Mouse (Mus musculus) neural tube, embryonic 11.5 days (tissue): ENCODE measurements around the gene Reep3. TPM values are rescaled to one million over a fixed set of nuclear protein-coding genes. Genes with fewer than 3 reads are reported as not detected.

Source experiments
- ATAC-seq: fragments of 200-750 bp; cut with Nextera tagmentation; 2 replicates; pipeline ENCODE4 v1.8.0; 2017; ENCODE audit warnings: moderate number of reproducible peaks, mild to moderate bottlenecking, moderate TSS enrichment, moderate library complexity; ENCODE audit not compliant: insufficient read depth, low FRiP score, low TSS enrichment
- DNase-seq: peaks from one replicate; pipeline ENCODE4 v3.0.0-alpha.2; 2015; ENCODE audit warnings: low spot score
- H3K27ac ChIP-seq: fragments of 300-500 bp; sonication (generic); 2 replicates; pipeline ENCODE4 v1.5.1; 2014; ENCODE audit warnings: low read depth, mild to moderate bottlenecking, low read length
- H3K27me3 ChIP-seq: fragments of 300-500 bp; sonication (generic); 2 replicates; pipeline ENCODE4 v1.6.1; 2014; ENCODE audit warnings: mild to moderate bottlenecking, low read length, mixed read lengths; ENCODE audit not compliant: control insufficient read depth, insufficient read depth
- H3K36me3 ChIP-seq: fragments of 300-500 bp; sonication (generic); 2 replicates; pipeline ENCODE4 v1.6.1; 2014; ENCODE audit warnings: mild to moderate bottlenecking, low read length, moderate library complexity, mixed read lengths; ENCODE audit not compliant: control insufficient read depth, insufficient read depth
- H3K4me1 ChIP-seq: fragments of 300-500 bp; sonication (generic); 2 replicates; pipeline ENCODE4 v1.6.1; 2014; ENCODE audit warnings: low read length, mixed read lengths; ENCODE audit not compliant: control insufficient read depth, insufficient read depth
- H3K4me2 ChIP-seq: fragments of 300-500 bp; sonication (generic); 2 replicates; pipeline ENCODE4 v1.6.1; 2014; ENCODE audit warnings: low read depth, mild to moderate bottlenecking, moderate library complexity
- H3K4me3 ChIP-seq: fragments of 300-500 bp; sonication (generic); 2 replicates; pipeline ENCODE4 v1.5.1; 2014; ENCODE audit warnings: low read depth, low read length
- H3K9ac ChIP-seq: fragments of 300-500 bp; sonication (generic); 2 replicates; pipeline ENCODE4 v1.6.1; 2014; ENCODE audit warnings: mild to moderate bottlenecking, low read length
- H3K9me3 ChIP-seq: fragments of 300-500 bp; sonication (generic); 2 replicates; pipeline ENCODE4 v1.6.1; 2016; ENCODE audit warnings: low read length; ENCODE audit not compliant: control insufficient read depth
- WGBS: fragments of 180-500 bp; shearing (Covaris S2); extraction: QIAGEN DNeasy Blood & Tissue Kit; methylation state at CpG from one replicate; pipeline ENCODE4 v1.1.7; 2014; 5-methylcytosine and 5-hydroxymethylcytosine counted together
- polyA plus RNA-seq: library from polyadenylated mRNA; unstranded; fragments of >200 nt; fragmentation: Nextera tagmentation; extraction: Ambion mirVana; gene quantifications from 2 replicates; pipeline ENCODE4 v1.2.1, GENCODE M21; 2014

Gene Reep3
- polyA plus RNA-seq, 1 experiment from 2014 or later: 40.6 TPM

- peaks cover 6% of the 10 kb centered on the region; the same call in 1 of the 2 replicates for H3K4me1 ChIP-seq
- H3K4me3 ChIP-seq: no peak overlapping the region
- no peak overlapping the region for H3K4me2 ChIP-seq
- ATAC-seq: no peak
- WGBS: 87% methylated on average over 18 of the region's 18 CpGs
- H3K9me3 ChIP-seq: no peaks in the 10 kb centered on the region
- no peak overlapping the region for H3K27ac ChIP-seq
- no peaks in the 10 kb centered on the region for H3K27me3 ChIP-seq
- H3K9ac ChIP-seq: no peak overlapping the region
- DNase-seq: no peak
- H3K36me3 ChIP-seq: no peaks in the 10 kb centered on the region
Observed at GRCm38 (mm10) chr10:67081206-67082007, 15.3 kb downstream of the Reep3 start.

- Histone ChIP-seq H3K9me3 (no peaks in the 10 kb centered on the region), H3K9ac (no peak overlapping the region), H3K4me3 (no peak overlapping the region), H3K4me1 (peaks cover 7% of the 10 kb centered on the region; the same call in 1 of the 2 replicates), H3K27ac (0 out of 2 replicates have a peak overlapping the region, but pooled peaks have one; percentile 58), H3K27me3 (no peaks in the 10 kb centered on the region), H3K36me3 (no peaks in the 10 kb centered on the region), H3K4me2 (no peak overlapping the region)
- 59% methylated on average over 4 of the region's 4 CpGs for WGBS
- DNase-seq (no peak), ATAC-seq (peak; percentile 27; the same call in 1 of the 2 replicates)
Observed at GRCm38 (mm10) chr10:67079030-67079429, 17.7 kb downstream of the Reep3 start.

- ATAC-seq (0 out of 2 replicates have a peak, but pooled peaks have one; percentile 35), DNase-seq (no peak)
- H3K9me3 ChIP-seq: no peaks in the 10 kb centered on the region
- no peaks in the 10 kb centered on the region for H3K36me3 ChIP-seq
- H3K27ac ChIP-seq: no peak overlapping the region
- H3K9ac ChIP-seq: no peak overlapping the region
- no peaks in the 10 kb centered on the region for H3K27me3 ChIP-seq
- H3K4me1 ChIP-seq: peaks cover 7% of the 10 kb centered on the region; the same call in 1 of the 2 replicates
- 73% methylated on average over 21 of the region's 21 CpGs for WGBS
- H3K4me3 ChIP-seq: no peak overlapping the region
- H3K4me2 ChIP-seq: no peak overlapping the region
Observed at GRCm38 (mm10) chr10:67075931-67076878, 20.5 kb downstream of the Reep3 start.

- Histone ChIP-seq H3K27ac (no peak overlapping the region), H3K36me3 (no peaks in the 10 kb centered on the region), H3K9me3 (no peaks in the 10 kb centered on the region), H3K9ac (no peak overlapping the region), H3K4me1 (peaks cover 5% of the 10 kb centered on the region; the same call in 1 of the 2 replicates), H3K4me2 (no peak overlapping the region), H3K27me3 (no peaks in the 10 kb centered on the region), H3K4me3 (no peak overlapping the region)
- ATAC-seq: no peak
- DNase-seq: no peak
- 94% methylated on average over 8 of the region's 8 CpGs for WGBS
Observed at GRCm38 (mm10) chr10:67073577-67073976, 23.2 kb downstream of the Reep3 start.

GRCm38 (mm10) chr10:67072600-67072999, 24.1 kb downstream of the Reep3 start:
- Histone ChIP-seq H3K4me3 (no peak overlapping the region), H3K36me3 (no peaks in the 10 kb centered on the region), H3K9ac (no peak overlapping the region), H3K9me3 (no peaks in the 10 kb centered on the region), H3K27ac (no peak overlapping the region), H3K4me2 (no peak overlapping the region), H3K27me3 (no peaks in the 10 kb centered on the region), H3K4me1 (peaks cover 5% of the 10 kb centered on the region; the same call in 1 of the 2 replicates)
- ATAC-seq (no peak), DNase-seq (no peak)
- WGBS: 90% methylated on average over 4 of the region's 4 CpGs

- WGBS: 92% methylated on average over 5 of the region's 5 CpGs
- ATAC-seq: no peak
- no peak overlapping the region for H3K9ac ChIP-seq
Observed at GRCm38 (mm10) chr10:67071884-67072283, 24.9 kb downstream of the Reep3 start.

GRCm38 (mm10) chr10:67071389-67071788, 25.4 kb downstream of the Reep3 start:
- WGBS: 87% methylated on average over 4 of the region's 4 CpGs
- no peaks in the 10 kb centered on the region for H3K9me3 ChIP-seq
- no peak overlapping the region for H3K4me3 ChIP-seq
- no peaks in the 10 kb centered on the region for H3K36me3 ChIP-seq
- no peak for ATAC-seq
- no peak for DNase-seq
- no peak overlapping the region for H3K4me2 ChIP-seq
- no peak overlapping the region for H3K9ac ChIP-seq
- peaks cover 1% of the 10 kb centered on the region; the same call in 1 of the 2 replicates for H3K4me1 ChIP-seq
- no peak overlapping the region for H3K27ac ChIP-seq
- H3K27me3 ChIP-seq: no peaks in the 10 kb centered on the region

More at GRCm38 (mm10) chr10:67071884-67072283, 24.9 kb downstream of the Reep3 start:
- no peak for DNase-seq
- no peak overlapping the region for H3K4me3 ChIP-seq
- no peak overlapping the region for H3K27ac ChIP-seq
- no peak overlapping the region for H3K4me2 ChIP-seq
- peaks cover 5% of the 10 kb centered on the region; the same call in 1 of the 2 replicates for H3K4me1 ChIP-seq
- no peaks in the 10 kb centered on the region for H3K27me3 ChIP-seq
- no peaks in the 10 kb centered on the region for H3K9me3 ChIP-seq
- no peaks in the 10 kb centered on the region for H3K36me3 ChIP-seq

GRCm38 (mm10) chr10:67069013-67069412, 27.7 kb downstream of the Reep3 start:
- H3K27ac ChIP-seq: no peak overlapping the region
- DNase-seq: no peak
- H3K4me2 ChIP-seq: no peak overlapping the region
- peaks cover 3% of the 10 kb centered on the region; the same call in 1 of the 2 replicates for H3K4me1 ChIP-seq
- no peak overlapping the region for H3K4me3 ChIP-seq
- H3K9ac ChIP-seq: no peak overlapping the region
- ATAC-seq: no peak
- H3K27me3 ChIP-seq: no peaks in the 10 kb centered on the region
- H3K9me3 ChIP-seq: no peaks in the 10 kb centered on the region
- 93% methylated on average over 10 of the region's 10 CpGs for whole genome bisulfite sequencing
- H3K36me3 ChIP-seq: no peaks in the 10 kb centered on the region
